Mouse (Mus musculus): ENCODE measurements around the gene Sbf1. TPM values are rescaled to one million over a fixed set of nuclear protein-coding genes. Genes with fewer than 3 reads are reported as not detected.

Gene Sbf1
- polyA plus RNA-seq, 1 experiment from 2014 or later, result 30.0 TPM

DNA sequence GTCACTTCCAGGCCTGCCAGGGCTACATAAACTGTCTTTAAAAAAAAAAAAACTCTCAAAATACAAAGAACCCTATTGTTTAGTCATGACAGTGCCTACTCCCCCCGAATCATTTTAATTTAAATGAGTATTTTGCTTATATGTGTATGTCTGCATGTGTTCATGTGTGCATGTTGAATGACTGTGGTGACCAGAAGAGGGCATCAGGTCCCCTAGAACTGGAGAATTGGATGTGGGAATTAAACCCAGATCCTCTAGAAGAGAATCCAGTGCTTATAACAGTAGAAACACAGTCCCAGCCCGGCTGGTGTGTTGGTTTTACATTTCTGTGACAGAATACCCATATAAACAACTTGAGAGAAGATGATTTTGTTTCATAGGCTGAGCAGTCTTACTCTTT is 74.1 kb downstream of the Sbf1 start:
- H3K9me3 ChIP-seq (replicated peaks; ENCODE audit: low read length), result no peaks in the 10 kb centered on the region
- H3K4me2 ChIP-seq (ENCODE audit: low read length), result no peak overlapping the region
- H3K27ac ChIP-seq, result no peak overlapping the region
- WGBS, result 82% methylated on average over 2 of the region's 2 CpGs
- no peaks in the 10 kb centered on the region for H3K27me3 ChIP-seq (ENCODE audit: insufficient read depth, low read length)
- H3K4me1 ChIP-seq (replicated peaks; ENCODE audit: insufficient read depth, low read length), result no peaks in the 10 kb centered on the region
- ATAC-seq (replicated peaks; ENCODE audit: low FRiP score, low read depth) (no peak), DNase-seq (ENCODE audit: low spot score) (peak; percentile 20)
- H3K36me3 ChIP-seq (ENCODE audit: insufficient read depth, low read length), result 0 out of 2 replicates have a peak, but pooled peaks cover 13% of the 10 kb centered on the region
- no peak overlapping the region for H3K9ac ChIP-seq (ENCODE audit: low read depth, low read length)
- peak; percentile 53; the same call in 1 of the 2 replicates for TF ChIP-seq CTCF (IDR thresholded peaks at IDR 0.05; ENCODE audit: low read depth)
- no peak overlapping the region for H3K4me3 ChIP-seq (replicated peaks; ENCODE audit: low read depth, low read length)

GRCm38 (mm10) chr15:89239751-89240392 is 75.2 kb downstream of the Sbf1 start:
- no peak for DNase-seq (ENCODE audit: low spot score)
- no peak overlapping the region for H3K4me3 ChIP-seq (replicated peaks; ENCODE audit: low read depth, low read length)
- H3K27me3 ChIP-seq (ENCODE audit: insufficient read depth, low read length), result no peaks in the 10 kb centered on the region
- WGBS, result 71% methylated on average over 3 of the region's 3 CpGs
- H3K36me3 ChIP-seq (ENCODE audit: insufficient read depth, low read length), result 0 out of 2 replicates have a peak, but pooled peaks cover 11% of the 10 kb centered on the region
- TF ChIP-seq CTCF (IDR thresholded peaks at IDR 0.05; ENCODE audit: low read depth), result no peak
- H3K27ac ChIP-seq, result no peak overlapping the region
- H3K4me1 ChIP-seq (replicated peaks; ENCODE audit: insufficient read depth, low read length), result no peaks in the 10 kb centered on the region
- ATAC-seq (replicated peaks; ENCODE audit: low FRiP score, low read depth), result no peak
- H3K9ac ChIP-seq (ENCODE audit: low read depth, low read length), result no peak overlapping the region
- H3K4me2 ChIP-seq (ENCODE audit: low read length), result no peak overlapping the region
- H3K9me3 ChIP-seq (replicated peaks; ENCODE audit: low read length), result no peaks in the 10 kb centered on the region

Small RNAs within 50 kb of the gene (microRNA-seq; reads per million reads assigned to microRNA genes)
- gene Mir6959, result not detected

Other genes starting within 250 kb of the Sbf1 start
- 48.9 and 50.3 TPM in 2 replicates for gene Trabd, start 240.2 kb downstream of the Sbf1 start, polyA plus RNA-seq (2015; fragmentation: Nextera tagmentation; extraction: Ambion mirVana)
- 18.3 and 21.3 TPM in 2 replicates for gene Selenoo, start 226.2 kb downstream of the Sbf1 start, polyA plus RNA-seq (2015; fragmentation: Nextera tagmentation; extraction: Ambion mirVana)
- gene Tubgcp6, start 192.2 kb downstream of the Sbf1 start, polyA plus RNA-seq (2015; fragmentation: Nextera tagmentation; extraction: Ambion mirVana), result 6.6 and 7.4 TPM in 2 replicates
- gene Hdac10, start 186.6 kb downstream of the Sbf1 start, polyA plus RNA-seq (2015; fragmentation: Nextera tagmentation; extraction: Ambion mirVana), result 12.8 and 13.2 TPM in 2 replicates
- gene Mapk12, start 174.6 kb downstream of the Sbf1 start, polyA plus RNA-seq (2015; fragmentation: Nextera tagmentation; extraction: Ambion mirVana), result 12.3 and 13.5 TPM in 2 replicates
- 7.5 and 9.3 TPM in 2 replicates for gene Mapk11, start 165.7 kb downstream of the Sbf1 start, polyA plus RNA-seq (2015; fragmentation: Nextera tagmentation; extraction: Ambion mirVana)
- gene Plxnb2, start 134.5 kb downstream of the Sbf1 start, polyA plus RNA-seq (2015; fragmentation: Nextera tagmentation; extraction: Ambion mirVana), result 126 and 130 TPM in 2 replicates
- 10.4 and 11.7 TPM in 2 replicates for gene Dennd6b, start 118.8 kb downstream of the Sbf1 start, polyA plus RNA-seq (2015; fragmentation: Nextera tagmentation; extraction: Ambion mirVana)
- 25.9 and 26.8 TPM in 2 replicates for gene Ppp6r2, start 103.8 kb downstream of the Sbf1 start, polyA plus RNA-seq (2015; fragmentation: Nextera tagmentation; extraction: Ambion mirVana)
- gene Adm2, start 7.4 kb upstream of the Sbf1 start, polyA plus RNA-seq (2015; fragmentation: Nextera tagmentation; extraction: Ambion mirVana), result 1.5 and 2.0 TPM in 2 replicates
- 119 and 185 TPM in 2 replicates for gene Miox, start 19.1 kb upstream of the Sbf1 start, polyA plus RNA-seq (2015; fragmentation: Nextera tagmentation; extraction: Ambion mirVana)
- gene Lmf2, start 40.3 kb upstream of the Sbf1 start, polyA plus RNA-seq (2015; fragmentation: Nextera tagmentation; extraction: Ambion mirVana), result 46.1 and 48.1 TPM in 2 replicates
- gene Ncaph2, start 40.4 kb upstream of the Sbf1 start, polyA plus RNA-seq (2015; fragmentation: Nextera tagmentation; extraction: Ambion mirVana), result 100 and 108 TPM in 2 replicates
- gene Sco2, start 58.5 kb upstream of the Sbf1 start, polyA plus RNA-seq (2015; fragmentation: Nextera tagmentation; extraction: Ambion mirVana), result 11.7 and 12.6 TPM in 2 replicates
- 1.7 and 2.1 TPM in 2 replicates for gene Tymp, start 61.7 kb upstream of the Sbf1 start, polyA plus RNA-seq (2015; fragmentation: Nextera tagmentation; extraction: Ambion mirVana)
- gene Odf3b, start 64.0 kb upstream of the Sbf1 start, polyA plus RNA-seq (2015; fragmentation: Nextera tagmentation; extraction: Ambion mirVana), result 0.68 and 0.87 TPM in 2 replicates
- gene Klhdc7b, start 69.6 kb upstream of the Sbf1 start, polyA plus RNA-seq (2015; fragmentation: Nextera tagmentation; extraction: Ambion mirVana), result not detected in 2 replicates
- gene Syce3, start 95.2 kb upstream of the Sbf1 start, polyA plus RNA-seq (2015; fragmentation: Nextera tagmentation; extraction: Ambion mirVana), result not detected in 2 replicates
- gene Cpt1b, start 110.6 kb upstream of the Sbf1 start, polyA plus RNA-seq (2015; fragmentation: Nextera tagmentation; extraction: Ambion mirVana), result 23.7 and 26.2 TPM in 2 replicates
- 1.5 and 1.7 TPM in 2 replicates for gene C730034F03Rik, start 114.3 kb upstream of the Sbf1 start, polyA plus RNA-seq (2015; fragmentation: Nextera tagmentation; extraction: Ambion mirVana)
- gene Gm44502, start 114.4 kb upstream of the Sbf1 start, polyA plus RNA-seq (2015; fragmentation: Nextera tagmentation; extraction: Ambion mirVana), result not detected in 2 replicates
- gene Chkb, start 114.6 kb upstream of the Sbf1 start, polyA plus RNA-seq (2015; fragmentation: Nextera tagmentation; extraction: Ambion mirVana), result 64.5 and 65.1 TPM in 2 replicates
- 0.34 and 0.55 TPM in 2 replicates for gene Mapk8ip2, start 138.6 kb upstream of the Sbf1 start, polyA plus RNA-seq (2015; fragmentation: Nextera tagmentation; extraction: Ambion mirVana)
- gene Arsa, start 162.1 kb upstream of the Sbf1 start, polyA plus RNA-seq (2015; fragmentation: Nextera tagmentation; extraction: Ambion mirVana), result 13.0 and 13.9 TPM in 2 replicates
- 1.0 and 1.2 TPM in 2 replicates for gene Shank3, start 184.3 kb upstream of the Sbf1 start, polyA plus RNA-seq (2015; fragmentation: Nextera tagmentation; extraction: Ambion mirVana)

Measured in kidney, postnatal 0 days (tissue).